Mouse (Mus musculus): ENCODE results near the gene Fbxl5. TPM values are rescaled to one million over a fixed set of nuclear protein-coding genes. Genes with fewer than 3 reads are reported as not detected.

Fbxl5 gene
- polyA plus RNA-seq, 1 experiment, result 25.8 TPM

DNA sequence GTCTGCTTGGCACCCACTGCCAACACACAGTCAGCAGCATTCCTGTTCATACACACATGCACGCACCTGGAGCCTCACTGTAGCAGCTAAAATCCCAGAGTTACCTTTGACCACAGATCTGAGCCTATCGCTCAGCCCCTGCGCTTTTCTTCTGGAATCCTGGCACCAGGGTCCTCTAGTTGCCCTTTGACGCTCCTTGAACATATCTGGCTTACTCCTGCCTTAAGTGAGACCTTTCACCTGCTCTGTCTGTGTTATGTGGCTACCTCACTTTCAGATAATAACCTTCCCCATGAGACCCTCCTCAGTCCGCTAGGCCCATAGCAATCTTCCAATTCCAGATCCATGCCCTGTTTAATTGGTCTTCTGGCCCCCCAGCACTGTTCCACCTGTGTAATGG lies 38.7 kb upstream of the Fbxl5 start:
- Histone ChIP-seq H3K27ac (ENCODE audit: insufficient read depth, low read depth, low read length) (peak overlapping the region; percentile 83), H3K4me3 (ENCODE audit: low read depth, low read length) (no peak overlapping the region), H3K27me3 (ENCODE audit: control insufficient read depth, insufficient read depth, low read length) (no peaks in the 10 kb centered on the region), H3K4me1 (ENCODE audit: control insufficient read depth, insufficient read depth, insufficient read length, low read length) (peaks cover 27% of the 10 kb centered on the region), H3K36me3 (ENCODE audit: control insufficient read depth, insufficient read depth, low read length) (no peaks in the 10 kb centered on the region)
- no peak for TF ChIP-seq CTCF (IDR thresholded peaks at IDR 0.05; ENCODE audit: extremely low read depth, insufficient read length, insufficient replicate concordance, low read depth, low read length)
- no peak for TF ChIP-seq POLR2A (IDR thresholded peaks at IDR 0.05; ENCODE audit: low read depth, low read length)
- 28% methylated on average over 5 of the region's 5 CpGs for WGBS

DNA sequence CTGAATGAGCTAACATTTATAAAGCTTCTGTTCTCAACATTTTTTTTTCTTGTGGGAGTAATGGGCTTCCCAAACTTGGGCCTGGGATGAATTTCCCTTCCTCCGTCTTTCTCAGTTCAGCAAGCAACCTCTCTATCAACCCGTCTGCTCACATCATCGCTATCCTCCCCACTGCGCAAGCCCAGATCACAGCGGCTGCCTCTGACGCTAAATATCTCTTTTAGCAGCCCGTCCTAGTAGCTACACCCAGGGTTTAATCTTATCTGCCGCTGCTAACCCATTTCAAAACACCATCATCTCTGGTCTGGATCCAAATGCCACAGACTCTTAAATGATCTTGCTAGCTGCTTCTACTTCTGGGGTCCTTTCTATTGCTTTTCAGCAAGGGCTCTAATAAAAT lies 38.2 kb upstream of the Fbxl5 start:
- Histone ChIP-seq H3K36me3 (ENCODE audit: control insufficient read depth, insufficient read depth, low read length) (no peaks in the 10 kb centered on the region), H3K4me1 (ENCODE audit: control insufficient read depth, insufficient read depth, insufficient read length, low read length) (peaks cover 24% of the 10 kb centered on the region), H3K27ac (ENCODE audit: insufficient read depth, low read depth, low read length) (peak overlapping the region; percentile 83), H3K4me3 (ENCODE audit: low read depth, low read length) (no peak overlapping the region), H3K27me3 (ENCODE audit: control insufficient read depth, insufficient read depth, low read length) (no peaks in the 10 kb centered on the region)
- 29% methylated on average over 8 of the region's 8 CpGs for WGBS
- no peak for TF ChIP-seq POLR2A (IDR thresholded peaks at IDR 0.05; ENCODE audit: low read depth, low read length)
- TF ChIP-seq CTCF (IDR thresholded peaks at IDR 0.05; ENCODE audit: extremely low read depth, insufficient read length, insufficient replicate concordance, low read depth, low read length), result no peak

DNA sequence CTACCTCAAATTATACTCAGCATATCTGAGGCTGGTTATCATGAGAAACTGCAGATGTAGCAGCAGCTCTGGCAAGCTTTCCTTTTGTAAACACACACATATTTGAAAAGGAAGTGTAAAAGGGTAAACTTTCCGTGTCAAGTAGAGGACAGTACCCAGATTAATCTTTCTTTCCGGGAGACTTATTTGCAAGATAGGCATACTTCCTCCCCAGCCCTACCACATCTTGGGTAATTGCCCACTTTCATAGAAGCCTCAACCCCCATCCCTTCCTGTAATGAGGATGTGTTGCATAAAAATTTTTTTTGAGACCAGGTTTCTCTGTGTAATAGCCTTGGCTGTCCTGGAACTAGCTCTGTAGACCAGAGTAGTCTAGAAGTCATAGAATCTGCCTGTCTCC lies 34.3 kb upstream of the Fbxl5 start:
- Histone ChIP-seq H3K4me1 (ENCODE audit: control insufficient read depth, insufficient read depth, insufficient read length, low read length) (peaks cover 15% of the 10 kb centered on the region), H3K4me3 (ENCODE audit: low read depth, low read length) (no peak overlapping the region), H3K27me3 (ENCODE audit: control insufficient read depth, insufficient read depth, low read length) (no peaks in the 10 kb centered on the region), H3K27ac (ENCODE audit: insufficient read depth, low read depth, low read length) (peak overlapping the region; percentile 47), H3K36me3 (ENCODE audit: control insufficient read depth, insufficient read depth, low read length) (no peaks in the 10 kb centered on the region)
- no peak for TF ChIP-seq CTCF (IDR thresholded peaks at IDR 0.05; ENCODE audit: extremely low read depth, insufficient read length, insufficient replicate concordance, low read depth, low read length)
- WGBS, result 0% methylated on average over 2 of the region's 2 CpGs

DNA sequence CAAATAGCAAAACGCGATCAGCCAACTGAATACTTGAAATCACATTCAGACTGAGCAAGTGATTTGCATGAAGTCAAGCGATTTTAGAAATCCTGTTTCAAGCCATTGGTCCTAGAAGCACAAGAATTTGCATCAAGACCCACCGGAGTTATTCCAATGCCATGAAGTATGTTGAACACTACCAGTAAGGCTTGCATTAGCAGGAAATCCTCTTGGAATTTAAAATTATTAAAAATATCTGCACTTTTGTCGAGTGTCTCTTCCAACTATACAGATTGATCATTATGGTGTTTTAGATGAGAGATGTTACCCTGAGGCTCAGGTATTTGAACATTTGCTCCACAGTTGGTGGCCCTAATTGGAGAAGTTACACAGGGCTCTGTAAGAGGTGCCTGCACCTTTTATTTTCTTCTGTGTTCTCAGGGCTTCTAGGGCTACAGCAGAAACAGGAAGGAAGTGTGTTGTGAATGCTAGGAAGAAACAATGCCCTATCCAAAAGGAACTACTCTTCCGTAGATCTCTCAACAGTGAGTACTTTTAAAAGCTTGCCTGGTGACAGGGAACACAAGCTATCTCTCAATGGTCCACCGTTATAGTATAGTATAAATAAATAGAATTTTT lies 32.5 kb upstream of the Fbxl5 start:
- no peak for TF ChIP-seq POLR2A (IDR thresholded peaks at IDR 0.05; ENCODE audit: low read depth, low read length)
- TF ChIP-seq CTCF (IDR thresholded peaks at IDR 0.05; ENCODE audit: extremely low read depth, insufficient read length, insufficient replicate concordance, low read depth, low read length), result no peak
- Histone ChIP-seq H3K36me3 (ENCODE audit: control insufficient read depth, insufficient read depth, low read length) (no peaks in the 10 kb centered on the region), H3K4me1 (ENCODE audit: control insufficient read depth, insufficient read depth, insufficient read length, low read length) (peaks cover 5% of the 10 kb centered on the region), H3K4me3 (ENCODE audit: low read depth, low read length) (no peak overlapping the region), H3K27me3 (ENCODE audit: control insufficient read depth, insufficient read depth, low read length) (no peaks in the 10 kb centered on the region), H3K27ac (ENCODE audit: insufficient read depth, low read depth, low read length) (0 out of 2 replicates have a peak overlapping the region, but pooled peaks have one; percentile 26)
- WGBS, result 83% methylated on average over 7 of the region's 7 CpGs

DNA sequence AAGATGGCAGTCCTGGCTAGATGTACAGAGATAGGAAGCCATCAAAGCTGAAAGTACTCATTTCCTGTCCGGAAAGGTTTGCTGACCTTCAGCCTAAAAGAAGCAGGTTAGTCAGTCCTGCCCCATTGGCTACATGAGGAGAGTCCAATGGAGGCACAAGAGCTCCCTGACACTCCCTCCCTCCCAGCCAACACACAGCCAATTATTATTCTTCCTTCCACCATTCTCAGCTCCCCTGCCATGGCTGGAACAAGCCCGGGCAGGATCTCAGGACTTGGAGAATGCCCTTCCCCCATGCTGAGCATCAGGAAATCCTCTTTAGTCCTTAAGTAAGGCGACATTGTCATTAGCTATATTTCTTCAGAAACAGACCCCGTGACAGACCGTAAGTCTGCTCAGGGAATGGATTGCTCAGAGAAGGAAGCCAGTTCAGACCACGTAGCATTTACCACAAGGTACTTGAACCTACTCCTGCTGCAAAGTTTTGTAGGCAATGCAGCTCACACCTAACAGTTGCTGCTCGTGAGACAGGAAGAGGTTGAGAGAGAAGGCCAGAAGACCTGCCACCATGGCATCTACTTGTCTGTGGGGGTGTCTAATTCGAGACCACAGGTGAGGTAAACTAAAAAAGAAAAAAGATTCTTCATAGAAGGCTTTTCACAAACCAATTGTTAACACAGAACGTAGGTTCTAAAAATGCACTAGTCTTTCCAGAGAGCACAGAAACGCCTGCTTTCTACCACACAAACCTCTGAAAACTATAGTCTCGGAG lies 31.8 kb upstream of the Fbxl5 start:
- peaks cover 5% of the 10 kb centered on the region for H3K4me1 ChIP-seq (ENCODE audit: control insufficient read depth, insufficient read depth, insufficient read length, low read length)
- no peaks in the 10 kb centered on the region for H3K36me3 ChIP-seq (ENCODE audit: control insufficient read depth, insufficient read depth, low read length)
- 80% methylated on average over 11 of the region's 11 CpGs for WGBS
- no peaks in the 10 kb centered on the region for H3K27me3 ChIP-seq (ENCODE audit: control insufficient read depth, insufficient read depth, low read length)
- H3K4me3 ChIP-seq (ENCODE audit: low read depth, low read length), result no peak overlapping the region
- no peak for TF ChIP-seq CTCF (IDR thresholded peaks at IDR 0.05; ENCODE audit: extremely low read depth, insufficient read length, insufficient replicate concordance, low read depth, low read length)
- TF ChIP-seq POLR2A (IDR thresholded peaks at IDR 0.05; ENCODE audit: low read depth, low read length), result no peak
- peak overlapping the region; percentile 26 for H3K27ac ChIP-seq (ENCODE audit: insufficient read depth, low read depth, low read length)

DNA sequence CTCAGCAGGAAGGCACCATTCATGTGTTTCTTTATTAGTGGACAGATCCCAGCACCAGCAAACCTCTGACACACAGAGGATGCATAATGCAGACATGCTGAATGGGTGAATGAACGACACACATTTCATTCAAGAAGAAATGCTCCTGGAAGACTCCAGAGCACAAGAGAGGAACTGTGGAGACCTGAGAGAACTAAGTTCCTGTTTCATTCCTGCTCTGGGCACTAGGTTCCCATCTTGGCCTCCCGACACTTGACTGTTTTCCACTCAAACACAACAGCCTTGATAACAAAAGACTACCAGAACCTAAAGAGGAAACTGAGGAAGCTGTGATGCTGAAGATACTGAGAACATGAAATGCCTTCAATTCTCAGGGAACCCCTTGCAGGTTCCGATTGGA lies 26.8 kb upstream of the Fbxl5 start:
- H3K27me3 ChIP-seq (ENCODE audit: control insufficient read depth, insufficient read depth, low read length), result no peaks in the 10 kb centered on the region
- H3K4me3 ChIP-seq (ENCODE audit: low read depth, low read length), result no peak overlapping the region
- WGBS, result 88% methylated on average over 3 of the region's 3 CpGs
- H3K36me3 ChIP-seq (ENCODE audit: control insufficient read depth, insufficient read depth, low read length), result no peaks in the 10 kb centered on the region
- H3K4me1 ChIP-seq (ENCODE audit: control insufficient read depth, insufficient read depth, insufficient read length, low read length), result no peaks in the 10 kb centered on the region; the same call in 1 of the 2 replicates
- TF ChIP-seq CTCF (IDR thresholded peaks at IDR 0.05; ENCODE audit: extremely low read depth, insufficient read length, insufficient replicate concordance, low read depth, low read length), result no peak
- TF ChIP-seq POLR2A (IDR thresholded peaks at IDR 0.05; ENCODE audit: low read depth, low read length), result no peak
- H3K27ac ChIP-seq (ENCODE audit: insufficient read depth, low read depth, low read length), result no peak overlapping the region

DNA sequence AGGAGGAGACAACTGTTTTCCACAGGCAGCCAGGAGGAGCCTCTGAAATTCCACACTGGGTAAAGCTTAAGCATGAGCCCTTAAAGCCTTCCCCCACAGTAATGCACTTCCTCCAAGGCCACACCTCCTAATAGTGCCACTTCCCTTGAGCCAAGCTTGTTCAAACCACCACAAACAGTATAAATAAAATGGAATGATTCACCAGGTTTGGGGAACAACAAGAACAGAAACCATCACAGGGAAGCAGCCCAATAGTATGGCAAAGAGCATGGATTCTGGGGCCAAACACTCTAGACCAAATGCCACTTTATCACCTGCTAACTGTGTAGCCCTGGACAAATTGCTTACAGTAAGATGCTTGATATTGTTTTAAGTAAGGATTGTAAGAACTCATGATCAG lies 26.1 kb upstream of the Fbxl5 start:
- Histone ChIP-seq H3K36me3 (ENCODE audit: control insufficient read depth, insufficient read depth, low read length) (no peaks in the 10 kb centered on the region), H3K4me3 (ENCODE audit: low read depth, low read length) (no peak overlapping the region), H3K27me3 (ENCODE audit: control insufficient read depth, insufficient read depth, low read length) (no peaks in the 10 kb centered on the region), H3K27ac (ENCODE audit: insufficient read depth, low read depth, low read length) (no peak overlapping the region), H3K4me1 (ENCODE audit: control insufficient read depth, insufficient read depth, insufficient read length, low read length) (no peaks in the 10 kb centered on the region)
- TF ChIP-seq POLR2A (IDR thresholded peaks at IDR 0.05; ENCODE audit: low read depth, low read length), result no peak
- no peak for TF ChIP-seq CTCF (IDR thresholded peaks at IDR 0.05; ENCODE audit: extremely low read depth, insufficient read length, insufficient replicate concordance, low read depth, low read length)

Measured in small intestine, adult 2 months (tissue).